Mouse (Mus musculus) intestine, embryonic 16.5 days (tissue): Measurements from ENCODE around the gene Gm49661. TPM values are rescaled to one million over a fixed set of nuclear protein-coding genes. Genes with fewer than 3 reads are reported as not detected.

ENCODE experiments used
- ATAC-seq: fragments of 200-750 bp; cut with Nextera tagmentation; 2 replicates; pipeline ENCODE4 v1.8.0; 2017; ENCODE audit warnings: moderate TSS enrichment, moderate library complexity
- H3K27ac ChIP-seq: fragments of 300-500 bp; sonication (generic); 2 replicates; pipeline ENCODE4 v1.5.1; 2014; ENCODE audit warnings: mild to moderate bottlenecking, low read length
- H3K27me3 ChIP-seq: fragments of 300-500 bp; sonication (generic); replicated peaks from 2 replicates; pipeline ENCODE4 v1.6.1; 2014; ENCODE audit warnings: low read length, control low read depth, mixed read lengths; ENCODE audit not compliant: control insufficient read depth, insufficient read depth
- H3K36me3 ChIP-seq: fragments of 300-500 bp; sonication (generic); 2 replicates; pipeline ENCODE4 v1.6.1; 2014; ENCODE audit warnings: low read length, control low read depth; ENCODE audit not compliant: control insufficient read depth, insufficient read depth
- H3K4me1 ChIP-seq: fragments of 300-500 bp; sonication (generic); 2 replicates; pipeline ENCODE4 v1.6.1; 2014; ENCODE audit warnings: low read length, control low read depth, mixed read lengths; ENCODE audit not compliant: control insufficient read depth, insufficient read depth
- H3K4me2 ChIP-seq: fragments of 300-500 bp; sonication (generic); 2 replicates; pipeline ENCODE4 v1.6.1; 2014; ENCODE audit warnings: low read depth, low read length, control low read depth
- H3K4me3 ChIP-seq: fragments of 300-500 bp; sonication (generic); 2 replicates; pipeline ENCODE4 v1.5.1; 2014; ENCODE audit warnings: mild to moderate bottlenecking, low read length
- H3K9ac ChIP-seq: fragments of 300-500 bp; sonication (generic); 2 replicates; pipeline ENCODE4 v1.6.1; 2014; ENCODE audit warnings: low read depth, low read length
- H3K9me3 ChIP-seq: fragments of 300-500 bp; sonication (generic); 2 replicates; pipeline ENCODE4 v1.6.1; 2016; ENCODE audit warnings: low read length, control low read depth; ENCODE audit not compliant: control insufficient read depth
- WGBS: fragments of 180-500 bp; shearing (Covaris S2); extraction: QIAGEN DNeasy Blood & Tissue Kit; methylation state at CpG from one replicate; pipeline ENCODE4 v1.1.7; 2014; 5-methylcytosine and 5-hydroxymethylcytosine counted together
- polyA plus RNA-seq: library from polyadenylated mRNA; unstranded; fragments of >200 nt; fragmentation: Nextera tagmentation; extraction: Ambion mirVana; gene quantifications from 2 replicates; pipeline ENCODE4 v1.2.1, GENCODE M21; 2015

Gene Gm49661
- polyA plus RNA-seq, 1 experiment from 2014 or later: not detected

- Histone ChIP-seq H3K4me3 (no peak overlapping the region), H3K36me3 (no peaks in the 10 kb centered on the region; the same call in 1 of the 2 replicates), H3K27ac (no peak overlapping the region), H3K9ac (no peak overlapping the region), H3K4me1 (peaks cover 16% of the 10 kb centered on the region), H3K4me2 (no peak overlapping the region), H3K9me3 (no peaks in the 10 kb centered on the region), H3K27me3 (no peaks in the 10 kb centered on the region)
- WGBS: 81% methylated on average over 5 of the region's 5 CpGs
- ATAC-seq: no peak
These were observed 27.7 kb upstream of the Gm49661 start for GRCm38 (mm10) chr8:84996978-84997377.

- no peaks in the 10 kb centered on the region for H3K27me3 ChIP-seq
- no peak overlapping the region for H3K4me2 ChIP-seq
- WGBS: 43% methylated on average over 25 of the region's 25 CpGs
- peaks cover 25% of the 10 kb centered on the region for H3K4me1 ChIP-seq
- no peak for ATAC-seq
- no peaks in the 10 kb centered on the region for H3K36me3 ChIP-seq
- no peak overlapping the region for H3K9ac ChIP-seq
- no peaks in the 10 kb centered on the region for H3K9me3 ChIP-seq
- no peak overlapping the region for H3K27ac ChIP-seq
- no peak overlapping the region for H3K4me3 ChIP-seq
These were observed 26.4 kb upstream of the Gm49661 start for GRCm38 (mm10) chr8:84995680-84996079.

GRCm38 (mm10) chr8:84994375-84994774 is 25.1 kb upstream of the Gm49661 start:
- Histone ChIP-seq H3K27ac (no peak overlapping the region), H3K27me3 (no peaks in the 10 kb centered on the region), H3K9me3 (no peaks in the 10 kb centered on the region), H3K36me3 (no peaks in the 10 kb centered on the region), H3K4me3 (no peak overlapping the region), H3K4me1 (peaks cover 27% of the 10 kb centered on the region), H3K4me2 (peak overlapping the region; percentile 14; the same call in 1 of the 2 replicates), H3K9ac (no peak overlapping the region)
- ATAC-seq: no peak
- WGBS: 81% methylated on average over 9 of the region's 9 CpGs

- H3K9ac ChIP-seq: peak overlapping the region; percentile 84
- H3K4me1 ChIP-seq: peaks cover 31% of the 10 kb centered on the region
- peak overlapping the region; percentile 96 for H3K27ac ChIP-seq
- peak; percentile 76 for ATAC-seq
- no peaks in the 10 kb centered on the region for H3K36me3 ChIP-seq
- 2% methylated on average over 15 of the region's 15 CpGs for WGBS
- H3K4me2 ChIP-seq: peak overlapping the region; percentile 91
- no peaks in the 10 kb centered on the region for H3K9me3 ChIP-seq
- H3K4me3 ChIP-seq: peak overlapping the region; percentile 65
- 0 out of 2 replicates have a peak, but pooled peaks cover 2% of the 10 kb centered on the region for H3K27me3 ChIP-seq
These were observed 21.6 kb upstream of the Gm49661 start for GRCm38 (mm10) chr8:84990836-84991235.

GRCm38 (mm10) chr8:84990349-84990748 is 21.1 kb upstream of the Gm49661 start, which contains the start of gene Hook2:
Gene Hook2, plus strand, starts transcription at chr8:84990603.
- H3K9ac ChIP-seq: peak within 1 kb of the TSS; percentile 84
- H3K27me3 ChIP-seq: 0 out of 2 replicates have a peak, but pooled peaks cover 2% of the 10 kb centered on the region
- no peaks in the 10 kb centered on the region for H3K9me3 ChIP-seq
- peak within 1 kb of the TSS; percentile 65 for H3K4me3 ChIP-seq
- peak within 1 kb of the TSS; percentile 91 for H3K4me2 ChIP-seq
- peak within 1 kb of the TSS; percentile 96 for H3K27ac ChIP-seq
- peak; percentile 84 for ATAC-seq
- no peaks in the 10 kb centered on the region for H3K36me3 ChIP-seq
- WGBS: 2% methylated on average over 28 of the region's 28 CpGs
- peaks cover 30% of the 10 kb centered on the region for H3K4me1 ChIP-seq

- under 1% methylated on average over 15 of the region's 15 CpGs for WGBS
- H3K4me3 ChIP-seq: peak overlapping the region; percentile 65
These were observed 20.6 kb upstream of the Gm49661 start for GRCm38 (mm10) chr8:84989810-84990209.

GRCm38 (mm10) chr8:84989311-84989731 is 20.1 kb upstream of the Gm49661 start:
- Histone ChIP-seq H3K4me3 (peak overlapping the region; percentile 65), H3K9ac (peak overlapping the region; percentile 52; the same call in 1 of the 2 replicates), H3K27me3 (0 out of 2 replicates have a peak, but pooled peaks cover 2% of the 10 kb centered on the region), H3K36me3 (no peaks in the 10 kb centered on the region), H3K9me3 (no peaks in the 10 kb centered on the region), H3K4me1 (peaks cover 34% of the 10 kb centered on the region), H3K4me2 (peak overlapping the region; percentile 73), H3K27ac (peak overlapping the region; percentile 53)
- WGBS: 5% methylated on average over 15 of the region's 15 CpGs
- 0 out of 2 replicates have a peak, but pooled peaks have one; percentile 5 for ATAC-seq

More at GRCm38 (mm10) chr8:84989810-84990209, 20.6 kb upstream of the Gm49661 start:
- peak; percentile 54 for ATAC-seq
- Histone ChIP-seq H3K4me2 (peak overlapping the region; percentile 73), H3K9me3 (no peaks in the 10 kb centered on the region), H3K9ac (peak overlapping the region; percentile 76), H3K27me3 (0 out of 2 replicates have a peak, but pooled peaks cover 2% of the 10 kb centered on the region), H3K27ac (peak overlapping the region; percentile 96), H3K36me3 (no peaks in the 10 kb centered on the region), H3K4me1 (peaks cover 30% of the 10 kb centered on the region)

GRCm38 (mm10) chr8:84987903-84988302 is 18.7 kb upstream of the Gm49661 start:
- H3K27ac ChIP-seq: no peak overlapping the region
- ATAC-seq: no peak
- no peak overlapping the region for H3K4me2 ChIP-seq
- H3K9ac ChIP-seq: 0 out of 2 replicates have a peak overlapping the region, but pooled peaks have one; percentile 2
- H3K4me1 ChIP-seq: peaks cover 42% of the 10 kb centered on the region
- 71% methylated on average over 2 of the region's 2 CpGs for WGBS
- no peaks in the 10 kb centered on the region for H3K36me3 ChIP-seq
- H3K9me3 ChIP-seq: no peaks in the 10 kb centered on the region
- H3K4me3 ChIP-seq: no peak overlapping the region
- H3K27me3 ChIP-seq: 0 out of 2 replicates have a peak, but pooled peaks cover 2% of the 10 kb centered on the region

- Histone ChIP-seq H3K27me3 (0 out of 2 replicates have a peak, but pooled peaks cover 2% of the 10 kb centered on the region), H3K9me3 (no peaks in the 10 kb centered on the region), H3K4me2 (no peak overlapping the region), H3K4me3 (no peak overlapping the region), H3K9ac (0 out of 2 replicates have a peak overlapping the region, but pooled peaks have one; percentile 2), H3K27ac (peak overlapping the region; percentile 95; the same call in 1 of the 2 replicates), H3K4me1 (peaks cover 44% of the 10 kb centered on the region), H3K36me3 (no peaks in the 10 kb centered on the region)
- 81% methylated on average over 5 of the region's 5 CpGs for WGBS
- no peak for ATAC-seq
These were observed 18.2 kb upstream of the Gm49661 start for GRCm38 (mm10) chr8:84987388-84987787.
